Mouse (Mus musculus) intestine, embryonic 16.5 days (tissue): ENCODE results near the gene Trafd1. TPM values are rescaled to one million over a fixed set of nuclear protein-coding genes. Genes with fewer than 3 reads are reported as not detected.
A peak's percentile ranks its signal among the peaks of the same experiment; 100 is the strongest.

Experiments used
- ATAC-seq: fragments of 200-750 bp; cut with Nextera tagmentation; 2 replicates; pipeline ENCODE4 v1.8.0; 2017; ENCODE audit warnings: moderate TSS enrichment, moderate library complexity
- H3K27ac ChIP-seq: fragments of 300-500 bp; sonication (generic); 2 replicates; pipeline ENCODE4 v1.5.1; 2014; ENCODE audit warnings: mild to moderate bottlenecking, low read length
- H3K27me3 ChIP-seq: fragments of 300-500 bp; sonication (generic); replicated peaks from 2 replicates; pipeline ENCODE4 v1.6.1; 2014; ENCODE audit warnings: low read length, control low read depth, mixed read lengths; ENCODE audit not compliant: control insufficient read depth, insufficient read depth
- H3K36me3 ChIP-seq: fragments of 300-500 bp; sonication (generic); 2 replicates; pipeline ENCODE4 v1.6.1; 2014; ENCODE audit warnings: low read length, control low read depth; ENCODE audit not compliant: control insufficient read depth, insufficient read depth
- H3K4me1 ChIP-seq: fragments of 300-500 bp; sonication (generic); 2 replicates; pipeline ENCODE4 v1.6.1; 2014; ENCODE audit warnings: low read length, control low read depth, mixed read lengths; ENCODE audit not compliant: control insufficient read depth, insufficient read depth
- H3K4me2 ChIP-seq: fragments of 300-500 bp; sonication (generic); 2 replicates; pipeline ENCODE4 v1.6.1; 2014; ENCODE audit warnings: low read depth, low read length, control low read depth
- H3K4me3 ChIP-seq: fragments of 300-500 bp; sonication (generic); 2 replicates; pipeline ENCODE4 v1.5.1; 2014; ENCODE audit warnings: mild to moderate bottlenecking, low read length
- H3K9ac ChIP-seq: fragments of 300-500 bp; sonication (generic); 2 replicates; pipeline ENCODE4 v1.6.1; 2014; ENCODE audit warnings: low read depth, low read length
- H3K9me3 ChIP-seq: fragments of 300-500 bp; sonication (generic); 2 replicates; pipeline ENCODE4 v1.6.1; 2016; ENCODE audit warnings: low read length, control low read depth; ENCODE audit not compliant: control insufficient read depth
- WGBS: fragments of 180-500 bp; shearing (Covaris S2); extraction: QIAGEN DNeasy Blood & Tissue Kit; methylation state at CpG from one replicate; pipeline ENCODE4 v1.1.7; 2014; 5-methylcytosine and 5-hydroxymethylcytosine counted together
- polyA plus RNA-seq: library from polyadenylated mRNA; unstranded; fragments of >200 nt; fragmentation: Nextera tagmentation; extraction: Ambion mirVana; gene quantifications from 2 replicates; pipeline ENCODE4 v1.2.1, GENCODE M21; 2015

The Trafd1 gene
- polyA plus RNA-seq, 1 experiment from 2014 or later, result 57.2 TPM

DNA sequence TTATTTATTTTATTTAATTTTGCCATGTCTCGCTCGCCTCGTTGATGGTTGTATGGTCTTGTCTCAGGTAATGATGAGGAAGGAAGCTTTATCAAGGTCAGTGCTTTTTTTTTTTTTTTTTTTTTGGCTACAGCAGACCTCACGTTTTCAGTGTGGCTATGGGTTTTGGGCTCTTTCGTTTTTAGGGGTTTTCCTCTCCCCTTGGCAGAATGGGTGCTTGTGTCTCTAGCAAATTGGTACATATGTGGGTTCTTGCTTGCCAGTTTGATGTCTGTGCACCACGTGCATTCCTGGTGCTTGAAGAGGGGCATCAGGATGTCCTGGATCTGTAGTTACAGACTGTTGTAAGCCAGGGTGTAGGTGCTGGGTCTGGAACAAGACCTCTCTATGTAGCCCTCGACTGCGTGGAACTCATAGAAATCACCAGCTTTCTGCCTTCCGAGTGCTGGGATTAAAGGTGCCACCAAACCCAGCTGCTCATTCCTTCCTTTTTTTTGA is 13.6 kb upstream of the Trafd1 start:
- ATAC-seq, result no peak
- Histone ChIP-seq H3K9me3 (no peaks in the 10 kb centered on the region), H3K9ac (peak overlapping the region; percentile 90), H3K27ac (no peak overlapping the region), H3K4me1 (peaks cover 20% of the 10 kb centered on the region), H3K4me2 (peak overlapping the region; percentile 85), H3K27me3 (no peaks in the 10 kb centered on the region), H3K4me3 (peak overlapping the region; percentile 92), H3K36me3 (no peaks in the 10 kb centered on the region)
- WGBS, result 43% methylated on average over 9 of the region's 9 CpGs

DNA sequence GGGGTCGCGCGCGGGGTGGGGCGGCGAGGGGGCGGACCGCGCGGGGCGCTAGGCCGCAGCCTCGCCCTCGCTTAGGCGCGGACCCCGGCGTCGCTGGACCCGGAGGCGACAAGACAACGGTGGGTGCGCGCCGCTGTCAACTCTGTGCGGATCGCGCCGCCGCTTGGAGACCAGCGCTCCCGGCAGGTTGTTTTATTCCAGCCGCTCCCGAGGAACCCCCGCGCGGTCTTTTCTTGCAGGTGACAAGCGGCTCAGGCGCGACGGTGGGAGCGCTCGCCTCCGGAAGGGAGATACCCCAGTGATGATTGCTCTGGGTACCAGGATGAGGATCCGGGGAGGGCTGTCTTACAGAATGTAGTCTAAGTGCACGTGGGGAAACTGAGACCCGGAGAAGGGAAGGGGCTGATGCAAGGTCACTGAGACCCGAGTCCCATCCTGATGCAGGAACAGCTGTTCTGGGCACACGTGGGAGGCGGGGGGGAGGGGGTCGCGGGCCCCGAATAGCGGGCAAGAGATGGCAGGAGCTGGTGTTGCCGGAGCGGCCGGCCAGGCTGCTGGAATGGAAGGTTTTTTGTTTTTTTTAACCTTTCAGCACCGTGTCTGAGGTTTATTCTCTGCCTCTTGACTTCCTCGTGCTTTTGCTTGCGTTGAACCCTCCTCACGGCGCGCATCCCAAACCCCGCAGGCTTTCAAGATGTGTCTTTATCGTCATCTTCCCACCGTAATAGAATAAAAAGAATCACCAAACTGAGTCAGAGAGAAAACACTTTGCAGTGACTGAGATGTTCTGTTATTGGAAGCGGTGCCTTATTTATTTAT is 12.9 kb upstream of the Trafd1 start:
- Histone ChIP-seq H3K9ac (peak overlapping the region; percentile 90), H3K27ac (peak overlapping the region; percentile 68), H3K4me2 (peak overlapping the region; percentile 85), H3K9me3 (no peaks in the 10 kb centered on the region), H3K4me1 (peaks cover 20% of the 10 kb centered on the region), H3K4me3 (peak overlapping the region; percentile 92), H3K36me3 (no peaks in the 10 kb centered on the region), H3K27me3 (no peaks in the 10 kb centered on the region)
- peak; percentile 73 for ATAC-seq
- under 1% methylated on average over 67 of the region's 67 CpGs for WGBS

DNA sequence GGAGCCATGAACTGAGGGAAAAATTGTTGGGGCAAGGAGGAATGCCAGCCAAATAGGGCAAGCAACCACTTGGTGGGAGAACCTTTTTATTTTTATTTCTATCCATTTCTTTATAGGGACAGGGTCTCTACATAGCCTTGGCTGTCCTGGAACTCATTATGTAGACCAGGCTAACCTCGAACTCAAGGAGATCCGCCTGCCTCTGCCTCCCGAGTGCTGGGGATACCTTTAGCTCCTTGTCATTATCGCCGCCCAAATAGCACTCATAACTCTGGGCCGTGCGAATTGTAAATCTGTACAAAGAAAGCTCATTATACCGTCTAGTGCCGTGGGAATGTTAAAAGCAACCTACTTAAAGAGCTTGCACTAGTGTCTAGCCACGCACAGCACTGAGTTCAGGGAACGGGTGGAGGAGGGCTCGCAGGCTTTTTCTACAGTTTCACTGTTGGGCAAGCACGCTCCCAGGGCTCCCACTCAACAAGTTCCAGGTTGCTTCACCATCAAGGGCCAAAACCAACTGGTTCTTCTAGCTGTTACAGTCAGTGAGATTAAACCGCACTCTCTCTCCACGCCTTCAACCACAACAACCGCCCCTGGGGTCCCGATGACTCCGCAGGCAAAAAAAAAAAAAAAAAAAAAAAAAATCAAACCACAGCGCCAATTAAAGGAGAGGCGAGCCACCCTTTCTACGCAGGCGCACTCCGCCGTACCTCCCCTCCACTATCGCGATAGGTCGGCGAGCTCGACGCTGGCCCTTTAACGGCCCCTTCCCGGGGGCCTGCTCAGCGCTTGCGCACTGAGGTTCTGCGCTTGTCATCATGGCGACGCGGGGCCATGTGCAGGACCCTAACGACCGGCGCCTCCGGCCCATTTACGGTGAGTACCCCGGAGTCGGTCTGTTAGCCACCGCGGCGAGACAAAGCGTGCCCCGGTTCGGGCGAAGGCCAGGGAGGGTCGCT is 12.0 kb upstream of the Trafd1 start, which contains the start of gene Naa25:
TSS of gene Naa25 (plus strand) at position 750 of the 959 bp plus-strand sequence.
- H3K4me3 ChIP-seq, result peak within 1 kb of the TSS; percentile 92
- no peaks in the 10 kb centered on the region for H3K9me3 ChIP-seq
- no peaks in the 10 kb centered on the region for H3K36me3 ChIP-seq
- no peaks in the 10 kb centered on the region for H3K27me3 ChIP-seq
- 9% methylated on average over 52 of the region's 53 CpGs for WGBS
- ATAC-seq, result peak; percentile 96
- peak within 1 kb of the TSS; percentile 85 for H3K4me2 ChIP-seq
- peak within 1 kb of the TSS; percentile 90 for H3K27ac ChIP-seq
- H3K4me1 ChIP-seq, result peaks cover 20% of the 10 kb centered on the region
- H3K9ac ChIP-seq, result peak within 1 kb of the TSS; percentile 90

DNA sequence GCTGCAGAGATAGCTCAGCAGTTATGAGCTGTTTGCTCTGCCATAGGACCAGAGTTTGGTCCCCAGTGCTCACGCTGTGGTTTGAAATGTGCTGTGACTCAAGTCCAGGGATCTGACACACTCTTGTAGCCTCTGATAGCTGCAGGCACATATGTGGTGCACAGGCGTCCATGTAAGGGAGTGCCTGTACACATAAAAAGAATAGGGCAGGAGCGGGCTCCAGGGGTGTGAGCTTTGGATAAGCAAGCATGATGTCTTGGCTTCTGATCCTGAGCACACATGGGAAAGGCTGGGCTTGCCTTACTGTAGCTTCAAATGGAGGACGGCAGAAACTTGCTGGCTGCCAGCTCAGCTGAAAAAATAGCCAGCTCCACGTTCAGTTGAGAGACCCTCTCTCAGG is 10.2 kb upstream of the Trafd1 start:
- no peaks in the 10 kb centered on the region for H3K36me3 ChIP-seq
- WGBS, result 82% methylated on average over 5 of the region's 5 CpGs
- H3K4me2 ChIP-seq, result no peak overlapping the region
- no peak overlapping the region for H3K4me3 ChIP-seq
- H3K9me3 ChIP-seq, result no peaks in the 10 kb centered on the region
- H3K4me1 ChIP-seq, result peaks cover 15% of the 10 kb centered on the region
- H3K27ac ChIP-seq, result no peak overlapping the region
- no peak overlapping the region for H3K9ac ChIP-seq
- H3K27me3 ChIP-seq, result no peaks in the 10 kb centered on the region
- ATAC-seq, result no peak

DNA sequence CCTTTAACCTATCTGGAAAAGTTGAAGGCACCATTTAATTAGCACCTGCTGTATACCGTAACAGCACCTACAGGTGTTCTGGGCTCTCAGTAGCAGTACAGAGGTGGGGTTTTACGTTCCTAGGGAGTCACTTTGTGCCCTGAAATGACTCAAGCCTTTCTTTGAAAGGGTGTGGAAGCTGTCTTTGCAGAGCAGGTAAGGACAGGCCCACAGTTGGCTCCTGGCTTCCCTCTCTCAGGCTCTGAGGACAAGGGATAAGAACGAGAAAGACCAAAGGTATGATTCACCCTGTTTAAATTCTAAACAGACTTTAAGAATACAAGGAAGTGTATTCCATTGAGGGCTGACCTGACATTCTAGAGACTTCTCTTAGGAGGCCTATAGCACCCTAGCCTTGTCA is 8.0 kb upstream of the Trafd1 start:
- Histone ChIP-seq H3K27me3 (no peaks in the 10 kb centered on the region), H3K4me1 (0 out of 2 replicates have a peak, but pooled peaks cover 2% of the 10 kb centered on the region), H3K27ac (no peak overlapping the region), H3K9me3 (no peaks in the 10 kb centered on the region), H3K4me3 (no peak overlapping the region), H3K9ac (no peak overlapping the region), H3K36me3 (no peaks in the 10 kb centered on the region), H3K4me2 (no peak overlapping the region)
- WGBS, result 79% methylated on average over 3 of the region's 3 CpGs
- no peak for ATAC-seq

DNA sequence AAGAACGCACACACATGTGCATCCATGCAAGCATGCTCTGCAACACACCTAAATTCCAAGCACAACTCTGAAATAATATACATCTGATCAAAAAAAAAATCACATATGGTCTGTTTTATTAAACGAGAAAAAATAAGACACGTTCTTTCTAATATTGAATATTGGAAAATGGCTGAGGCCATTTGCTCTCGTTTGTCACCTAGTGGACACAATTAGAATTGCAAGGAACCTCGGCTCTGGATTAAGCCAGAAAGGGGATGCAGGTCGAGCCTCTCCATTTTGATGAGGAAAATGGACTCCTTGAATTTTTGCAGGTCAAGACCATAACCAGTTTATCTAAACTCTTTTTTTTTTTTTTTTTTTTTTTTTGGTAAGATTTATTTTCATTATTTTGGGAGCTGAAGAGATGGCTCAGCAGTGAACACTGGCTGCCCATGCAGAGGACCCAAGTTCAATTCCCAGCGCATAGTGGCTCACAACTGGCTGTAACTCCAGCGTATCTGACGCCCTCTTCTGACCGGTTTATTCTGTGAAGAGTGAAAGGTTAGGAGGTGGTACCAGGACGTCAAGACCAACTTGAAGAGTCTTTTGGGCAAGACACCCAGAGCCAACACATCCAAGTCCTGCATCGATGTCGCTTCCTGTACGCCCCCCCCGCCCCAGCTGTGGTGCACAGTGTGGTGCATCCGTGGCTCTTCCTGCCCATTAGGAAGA is 7.4 kb upstream of the Trafd1 start:
- Histone ChIP-seq H3K4me1 (0 out of 2 replicates have a peak, but pooled peaks cover 3% of the 10 kb centered on the region), H3K27me3 (no peaks in the 10 kb centered on the region), H3K4me2 (no peak overlapping the region), H3K9ac (no peak overlapping the region), H3K27ac (no peak overlapping the region), H3K9me3 (no peaks in the 10 kb centered on the region), H3K4me3 (no peak overlapping the region), H3K36me3 (no peaks in the 10 kb centered on the region)
- no peak for ATAC-seq
- WGBS, result 57% methylated on average over 16 of the region's 16 CpGs

DNA sequence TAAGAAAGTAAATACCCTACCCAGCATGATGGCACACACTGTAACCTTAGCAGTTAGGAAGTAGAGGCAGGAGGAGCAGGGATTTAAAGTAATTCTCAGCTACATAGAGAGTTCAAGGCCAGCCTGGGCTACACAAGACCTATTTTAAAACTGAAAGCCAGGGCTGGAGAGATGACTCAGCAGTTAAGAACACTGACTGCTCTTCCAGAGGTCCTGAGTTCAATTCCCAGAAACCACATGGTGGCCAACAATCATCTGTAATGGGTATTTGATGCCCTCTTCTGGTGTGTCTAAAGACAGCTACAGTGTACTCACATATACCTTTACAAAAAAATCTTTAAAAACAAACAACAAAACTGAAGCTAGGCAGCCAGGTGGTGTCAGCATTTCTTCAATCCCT is 4.3 kb upstream of the Trafd1 start:
- no peaks in the 10 kb centered on the region for H3K9me3 ChIP-seq
- H3K4me2 ChIP-seq, result no peak overlapping the region
- no peaks in the 10 kb centered on the region for H3K27me3 ChIP-seq
- H3K4me1 ChIP-seq, result peaks cover 19% of the 10 kb centered on the region
- no peak for ATAC-seq
- H3K4me3 ChIP-seq, result no peak overlapping the region
- no peak overlapping the region for H3K27ac ChIP-seq
- H3K9ac ChIP-seq, result no peak overlapping the region
- H3K36me3 ChIP-seq, result no peaks in the 10 kb centered on the region

DNA sequence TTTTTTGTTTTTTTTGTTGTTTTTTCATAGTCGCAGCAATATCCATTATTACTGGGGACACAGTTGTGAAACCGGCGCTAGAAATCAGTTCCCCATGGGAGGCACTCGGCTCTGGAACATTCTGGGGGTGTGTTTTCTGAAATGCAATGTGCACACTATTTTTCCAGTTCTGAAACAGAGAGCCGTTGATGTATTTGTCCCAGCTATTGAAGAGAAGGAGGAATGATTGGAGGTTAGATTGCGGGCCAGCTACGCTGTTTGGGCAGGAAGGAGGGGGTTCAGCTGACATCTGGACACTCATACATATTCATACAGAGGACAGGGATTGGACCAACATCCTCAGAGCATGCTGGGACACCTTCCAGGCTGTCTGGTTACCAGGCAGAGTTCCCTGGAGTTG is 3.7 kb upstream of the Trafd1 start:
- Histone ChIP-seq H3K36me3 (no peaks in the 10 kb centered on the region), H3K4me1 (peaks cover 24% of the 10 kb centered on the region), H3K27me3 (no peaks in the 10 kb centered on the region), H3K27ac (no peak overlapping the region), H3K9me3 (no peaks in the 10 kb centered on the region), H3K4me2 (no peak overlapping the region), H3K9ac (no peak overlapping the region), H3K4me3 (no peak overlapping the region)
- no peak for ATAC-seq
- WGBS, result 65% methylated on average over 7 of the region's 7 CpGs

DNA sequence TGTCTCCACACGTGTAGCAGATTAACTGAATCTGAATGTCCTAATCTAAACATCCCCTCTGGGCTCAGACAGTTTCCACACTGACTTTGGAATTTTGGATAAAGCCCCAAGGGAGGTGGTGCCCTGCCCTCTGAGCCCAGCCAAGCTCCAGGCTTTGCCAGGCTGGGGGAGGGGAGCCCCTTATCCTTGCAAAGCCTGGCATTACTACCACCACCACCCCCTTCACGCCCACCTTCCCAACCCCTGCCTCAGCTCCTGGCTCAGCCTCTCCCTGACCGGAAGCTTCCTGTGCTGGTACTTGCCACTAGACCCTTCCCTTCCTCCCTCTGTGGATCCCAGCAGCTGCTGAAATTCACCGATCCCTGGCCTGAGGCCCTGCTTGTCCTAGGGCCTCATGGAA is 1.7 kb upstream of the Trafd1 start:
- no peaks in the 10 kb centered on the region for H3K36me3 ChIP-seq

More for the DNA sequence above, 1.7 kb upstream of the Trafd1 start:
- ATAC-seq, result no peak
- Histone ChIP-seq H3K9ac (peak overlapping the region; percentile 46), H3K27me3 (no peaks in the 10 kb centered on the region), H3K4me1 (peaks cover 30% of the 10 kb centered on the region), H3K27ac (peak overlapping the region; percentile 41; the same call in 1 of the 2 replicates), H3K9me3 (no peaks in the 10 kb centered on the region), H3K4me2 (no peak overlapping the region), H3K4me3 (no peak overlapping the region)
- WGBS, result 44% methylated on average over 4 of the region's 4 CpGs
